Mouse (Mus musculus) lung, adult 18-20 months (tissue): ENCODE data around the gene Ebf1.

Experiments used
- DNase-seq, 2 experiments: peaks; one replicate each; pipeline ENCODE4 v3.0.0; 2022; ENCODE audit warnings: mixed read lengths in 2 of 2

Gene Ebf1

GRCm38 (mm10) chr11:44663609-44664141, 46.6 kb downstream of the Ebf1 start:
- DNase-seq = no peak

- peak; percentile 45 to 55 for DNase-seq
These were observed 48.1 kb downstream of the Ebf1 start for GRCm38 (mm10) chr11:44665156-44665682.

- DNase-seq = no peak
These were observed 48.8 kb downstream of the Ebf1 start for GRCm38 (mm10) chr11:44665741-44666531.

- DNase-seq = no peak
These were observed 49.6 kb downstream of the Ebf1 start for GRCm38 (mm10) chr11:44666741-44667140.

- DNase-seq = no peak
These were observed 64.2 kb downstream of the Ebf1 start for GRCm38 (mm10) chr11:44681306-44681705.

GRCm38 (mm10) chr11:44681995-44682394, 64.9 kb downstream of the Ebf1 start:
- DNase-seq = no peak

GRCm38 (mm10) chr11:44682703-44683539, 65.8 kb downstream of the Ebf1 start:
- no peak for DNase-seq

GRCm38 (mm10) chr11:44684486-44685076, 67.5 kb downstream of the Ebf1 start:
- peak; percentile 49 to 70 for DNase-seq

GRCm38 (mm10) chr11:44685129-44685528, 68.0 kb downstream of the Ebf1 start:
- DNase-seq = no peak

- DNase-seq = peak; percentile 27 to 39
These were observed 68.8 kb downstream of the Ebf1 start for GRCm38 (mm10) chr11:44685911-44686361.

GRCm38 (mm10) chr11:44686378-44686777, 69.3 kb downstream of the Ebf1 start:
- no peak for DNase-seq

- no peak for DNase-seq
These were observed 71.4 kb downstream of the Ebf1 start for GRCm38 (mm10) chr11:44688542-44688941.

GRCm38 (mm10) chr11:44689571-44690264, 72.6 kb downstream of the Ebf1 start:
- DNase-seq = no peak

GRCm38 (mm10) chr11:44690265-44690572, 73.1 kb downstream of the Ebf1 start:
- no peak for DNase-seq

GRCm38 (mm10) chr11:44695416-44695815, 78.3 kb downstream of the Ebf1 start:
- no peak for DNase-seq

- no peak for DNase-seq
These were observed 79.6 kb downstream of the Ebf1 start for GRCm38 (mm10) chr11:44696539-44697201.

- DNase-seq = no peak
These were observed 83.1 kb downstream of the Ebf1 start for GRCm38 (mm10) chr11:44700181-44700580.

- DNase-seq = no peak
These were observed 84.2 kb downstream of the Ebf1 start for GRCm38 (mm10) chr11:44701221-44701810.

- DNase-seq = no peak
These were observed 84.7 kb downstream of the Ebf1 start for GRCm38 (mm10) chr11:44701864-44702263.

GRCm38 (mm10) chr11:44702716-44703486, 85.8 kb downstream of the Ebf1 start:
- no peak for DNase-seq

GRCm38 (mm10) chr11:44703951-44704350, 86.8 kb downstream of the Ebf1 start:
- DNase-seq = no peak
